Mouse (Mus musculus) urinary bladder, adult 18-20 months (tissue): Measurements from ENCODE around the gene Nop58.
A peak's percentile ranks its signal among the peaks of the same experiment; 100 is the strongest.
"Not testable (repeated sequence)": the region's sequence is repeated elsewhere in the genome, so short reads cannot be mapped to it uniquely, and the experiment has no call there.

ENCODE experiments used
- DNase-seq, 2 experiments: peaks; one replicate each; pipeline ENCODE4 v3.0.0; 2022; ENCODE audit warnings: low spot score in 2 of 2, mixed read lengths in 2 of 2

Gene Nop58

DNA sequence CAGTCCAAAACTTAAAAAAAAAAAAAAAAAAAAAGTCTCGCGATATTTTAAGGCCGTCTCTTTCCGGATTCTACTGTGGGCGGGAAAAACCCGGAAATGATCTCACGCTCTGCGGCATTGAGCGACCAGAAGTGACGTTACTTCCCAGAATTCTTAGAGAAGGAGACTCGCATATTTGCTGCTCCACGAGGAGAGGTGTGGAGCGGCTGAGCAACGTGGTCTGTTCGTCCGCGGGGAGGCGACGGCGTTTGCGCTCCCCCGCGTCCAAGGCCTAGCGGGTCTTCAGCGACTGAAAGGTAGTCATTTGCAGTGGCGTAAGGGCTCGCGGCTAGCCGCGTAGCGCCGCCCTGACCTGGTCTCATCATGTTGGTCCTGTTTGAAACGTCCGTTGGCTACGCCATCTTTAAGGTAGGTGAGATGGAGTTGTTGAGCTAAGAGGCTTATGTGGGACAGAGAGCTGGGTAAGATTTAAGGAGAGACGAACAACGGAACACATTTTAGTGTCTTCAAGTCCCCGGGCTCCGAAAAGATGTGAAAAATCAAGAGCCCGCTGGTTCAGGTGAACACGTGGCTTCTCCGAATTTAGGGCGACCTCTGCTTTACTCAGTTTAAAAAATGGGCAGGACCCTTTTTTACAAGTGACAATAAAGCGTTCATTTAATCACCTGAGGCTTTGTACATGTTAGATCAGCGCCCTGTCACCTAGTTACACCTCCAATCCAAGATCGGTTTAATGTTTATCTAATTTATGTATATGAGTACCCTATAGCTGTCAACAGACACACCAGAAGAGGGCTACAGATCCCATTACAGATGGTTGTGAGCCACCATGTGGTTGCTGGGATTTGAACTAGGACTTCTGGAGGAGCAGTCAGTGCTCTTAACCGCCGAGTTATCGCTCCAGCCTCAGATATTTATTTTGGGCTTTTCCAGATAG is at the start of gene Nop58:
Nop58 (plus strand) TSS at position 153 of the 937 bp plus-strand sequence.
- peak; percentile 71 to 85 for DNase-seq

DNA sequence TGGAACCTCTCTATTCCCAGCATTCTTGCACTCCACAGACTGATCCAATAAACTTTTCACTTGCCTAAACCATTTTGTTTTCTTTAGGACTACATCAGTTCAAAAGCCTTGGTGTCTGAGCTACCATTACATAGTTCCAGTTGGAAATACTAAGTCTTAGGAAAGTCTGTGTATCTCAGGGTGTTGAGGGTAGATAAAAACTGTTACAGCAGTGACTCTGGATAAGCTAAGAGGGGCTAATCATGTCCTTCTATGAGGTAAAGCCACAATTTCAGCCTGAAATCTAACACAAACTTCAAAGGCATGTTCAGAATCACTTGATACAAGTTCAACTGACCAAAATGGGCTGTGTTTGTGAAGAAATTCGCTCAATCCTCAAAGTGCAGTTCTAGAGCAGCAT is 48.4 kb upstream of the Nop58 start:
- no peak for DNase-seq

DNA sequence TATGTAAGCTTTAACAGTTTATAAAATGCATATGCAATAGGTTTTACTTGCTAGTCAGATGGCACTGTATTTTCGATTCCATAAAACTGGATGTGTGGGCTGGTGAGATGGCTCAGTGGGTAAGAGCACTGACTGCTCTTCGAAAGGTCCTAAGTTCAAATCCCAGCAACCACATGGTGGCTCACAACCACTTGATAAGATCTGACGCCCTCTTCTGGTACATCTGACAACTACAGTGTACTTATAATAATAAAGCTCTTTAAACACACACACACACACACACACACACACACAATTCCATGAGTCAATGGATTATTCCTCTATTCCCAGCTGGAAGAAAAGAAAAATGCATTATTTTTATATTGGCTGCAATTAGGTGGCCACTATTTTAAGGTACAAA is 46.4 kb upstream of the Nop58 start:
- no peak for DNase-seq

DNA sequence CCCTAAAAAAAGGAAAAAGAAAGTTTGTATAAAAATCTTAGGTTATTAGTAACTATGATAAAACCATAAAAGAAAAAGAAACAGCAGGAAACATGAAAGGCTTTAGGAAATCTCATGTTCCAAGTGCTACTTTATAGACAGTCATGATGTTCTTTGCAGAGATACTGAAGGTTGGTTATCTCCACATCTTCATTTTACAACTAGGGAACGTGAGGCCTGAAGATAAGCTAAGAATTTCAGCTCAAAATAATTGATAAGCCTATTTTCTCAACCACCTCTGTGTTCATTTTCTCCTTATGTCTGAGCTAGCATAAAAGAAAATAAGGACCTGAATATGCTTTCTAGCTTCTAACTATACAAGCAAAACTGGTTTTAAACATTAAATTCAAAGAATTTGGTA is 42.3 kb upstream of the Nop58 start:
- no peak for DNase-seq

DNA sequence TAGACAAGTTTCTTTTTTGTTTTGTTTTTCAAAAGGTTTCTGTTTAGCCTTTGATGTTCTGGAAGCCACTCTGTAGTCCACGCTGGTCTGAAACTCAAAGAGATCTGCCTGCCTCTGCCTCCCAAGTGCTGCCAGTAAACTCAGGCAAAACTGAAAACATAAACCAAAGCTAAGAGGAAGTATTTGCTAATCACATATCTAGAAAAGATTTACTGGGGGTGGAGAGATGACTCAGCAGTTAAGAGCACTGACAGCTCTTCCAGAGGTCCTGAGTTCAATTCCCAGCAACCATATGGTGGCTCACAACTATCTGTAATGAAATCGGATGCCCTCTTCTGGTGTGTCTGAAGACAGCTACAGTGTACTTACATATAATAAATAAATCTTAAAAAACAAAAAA is 38.3 kb upstream of the Nop58 start:
- not testable (repeated sequence) for DNase-seq

DNA sequence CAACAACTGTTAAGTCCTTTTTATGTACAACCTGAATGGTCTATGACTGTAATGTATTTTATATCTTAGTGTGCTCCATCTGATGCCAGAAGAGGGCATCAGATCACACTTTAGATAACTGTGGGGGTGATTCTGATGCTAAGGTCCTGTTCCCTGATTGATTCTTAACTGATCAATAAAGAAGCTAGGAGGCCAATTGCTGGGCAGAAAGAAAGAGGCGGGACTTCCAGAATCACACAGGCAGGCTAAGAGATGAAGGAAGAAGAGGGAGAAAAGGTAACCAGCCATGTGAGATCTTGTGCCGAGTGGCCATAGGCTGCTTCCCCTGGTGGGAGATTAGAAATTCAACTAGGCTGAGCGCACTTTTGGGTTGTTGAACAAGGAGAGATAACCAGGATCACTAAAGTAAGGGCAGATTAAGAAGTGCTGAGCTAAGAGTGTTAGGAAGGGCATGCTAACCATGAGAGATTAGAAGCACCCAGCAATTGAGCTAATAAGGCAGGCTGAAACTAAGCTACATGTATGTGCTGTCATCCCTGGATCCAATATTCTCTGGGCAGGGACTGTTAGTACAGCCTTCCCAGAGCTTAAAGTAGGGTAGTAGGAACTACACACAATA is 33.5 kb upstream of the Nop58 start:
- no peak for DNase-seq

DNA sequence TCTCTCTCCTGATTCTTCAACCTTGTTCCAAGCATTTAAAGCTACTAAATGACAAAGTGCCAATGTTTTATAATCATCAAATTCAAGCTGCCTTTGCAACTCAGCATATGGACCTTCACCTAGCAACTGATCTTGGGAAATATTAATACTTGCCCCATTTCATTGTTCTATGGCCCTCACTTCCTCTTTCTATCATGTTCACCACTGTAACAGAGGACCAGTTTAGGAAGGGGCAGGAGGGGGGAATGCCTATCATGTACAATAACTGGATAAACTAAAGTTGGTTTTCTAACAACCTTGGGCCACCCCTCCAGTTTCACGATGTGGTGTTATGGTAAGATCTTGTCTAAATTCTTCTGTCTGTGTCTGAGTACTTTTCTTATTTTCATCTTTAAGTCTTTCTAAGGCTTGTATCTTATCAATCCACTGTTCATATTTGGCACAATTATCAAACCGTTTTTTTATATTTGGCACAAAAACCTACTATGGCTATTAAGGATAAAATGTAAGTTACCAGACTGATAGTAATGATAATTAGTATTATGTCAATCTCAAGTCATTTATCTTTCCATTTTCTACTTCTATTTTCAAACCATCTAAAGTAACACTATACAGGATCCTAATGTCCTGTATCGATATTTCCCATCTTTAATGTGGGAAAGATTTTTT is 31.4 kb upstream of the Nop58 start:
- no peak for DNase-seq

DNA sequence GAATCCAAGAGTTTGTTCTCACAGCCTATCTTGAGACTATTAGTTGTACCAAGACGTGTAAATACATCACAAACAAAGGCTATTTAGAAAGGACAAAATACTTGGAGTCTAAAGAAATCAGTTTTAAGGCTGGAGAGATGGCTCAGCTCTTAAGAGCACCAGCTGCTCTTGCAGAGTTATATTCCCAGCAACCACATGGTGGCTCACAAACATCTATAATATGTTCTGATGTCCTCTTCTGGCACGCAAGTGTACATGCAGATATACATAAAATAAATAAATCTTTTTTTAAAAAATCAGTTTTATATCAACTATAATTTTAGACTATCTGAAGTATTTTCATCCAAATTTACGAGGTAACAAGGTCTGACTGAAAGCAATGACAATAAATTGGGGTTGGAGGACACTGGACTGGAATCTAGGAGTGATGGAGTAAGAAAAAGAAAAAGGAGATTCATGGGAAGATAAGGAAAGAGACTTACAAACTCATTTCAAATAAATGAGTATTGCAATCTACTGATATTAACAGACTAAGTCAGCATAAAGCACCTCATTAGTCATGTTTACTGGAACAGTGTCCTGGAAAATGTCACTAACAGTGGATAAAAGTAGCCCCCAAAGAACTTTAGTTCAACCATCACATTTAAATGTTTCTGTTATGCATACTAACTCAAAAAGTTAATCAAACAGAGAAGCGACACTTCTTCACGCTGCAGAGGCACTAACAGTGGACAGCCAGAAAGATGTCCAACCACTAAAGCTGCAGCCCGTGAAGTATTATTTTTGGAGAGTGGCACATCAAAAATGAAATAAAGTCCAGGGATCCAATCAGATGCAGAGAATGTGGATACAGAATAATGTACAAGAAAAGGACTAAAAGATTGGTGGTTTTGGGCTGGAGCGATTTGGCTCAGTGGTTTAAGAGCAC is 28.3 kb upstream of the Nop58 start:
- no peak for DNase-seq

DNA sequence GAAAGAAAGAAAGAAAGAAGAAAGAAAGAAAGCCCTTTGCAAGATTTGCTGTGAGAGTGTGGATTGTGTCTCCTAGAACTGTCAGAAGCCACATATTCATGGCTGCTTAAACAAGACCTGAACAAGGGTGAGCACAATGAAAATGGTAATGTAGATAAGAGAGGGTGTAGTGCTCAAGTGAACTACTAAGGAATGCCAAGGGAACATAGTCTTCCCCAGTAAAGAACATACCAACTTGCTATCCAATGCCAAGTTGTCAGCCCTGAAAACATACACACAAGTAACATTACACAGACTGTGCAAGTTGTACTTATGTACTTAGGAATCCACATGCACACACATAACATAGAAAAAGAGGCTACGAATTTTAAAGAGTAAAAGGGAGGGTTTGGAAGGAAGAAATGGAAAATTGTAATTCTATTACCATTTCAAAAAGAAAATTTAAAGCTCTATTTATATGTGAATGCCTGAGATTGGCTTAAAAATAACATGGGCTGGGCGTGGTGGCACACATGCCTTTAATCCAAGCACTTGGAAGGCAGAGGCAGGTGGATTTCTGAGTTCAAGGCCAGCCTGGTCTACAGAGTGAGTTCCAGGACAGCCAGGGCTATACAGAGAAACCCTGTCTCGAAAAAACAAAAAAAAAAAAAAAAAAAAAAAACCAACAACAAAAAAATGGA is 21.2 kb upstream of the Nop58 start:
- DNase-seq, result no peak

DNA sequence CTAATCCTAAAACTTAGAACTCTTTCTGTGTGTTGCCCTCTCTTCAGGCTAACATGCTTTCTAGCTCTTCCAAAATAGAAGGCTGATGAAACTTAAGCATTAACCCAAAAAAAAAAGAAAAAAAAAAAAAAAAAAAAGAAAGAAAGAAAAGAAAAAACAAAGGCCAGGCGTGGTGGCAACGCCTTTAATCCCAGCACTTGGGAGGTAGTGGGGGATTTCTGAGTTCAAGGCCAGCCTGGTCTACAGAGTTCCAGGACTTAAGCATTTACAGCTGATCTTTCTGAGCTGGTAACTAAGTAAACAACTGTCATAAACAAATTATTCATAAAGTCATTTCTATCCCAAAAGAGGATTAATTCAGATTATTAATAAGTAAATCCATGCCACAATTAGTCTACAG is 15.9 kb upstream of the Nop58 start:
- no peak for DNase-seq

DNA sequence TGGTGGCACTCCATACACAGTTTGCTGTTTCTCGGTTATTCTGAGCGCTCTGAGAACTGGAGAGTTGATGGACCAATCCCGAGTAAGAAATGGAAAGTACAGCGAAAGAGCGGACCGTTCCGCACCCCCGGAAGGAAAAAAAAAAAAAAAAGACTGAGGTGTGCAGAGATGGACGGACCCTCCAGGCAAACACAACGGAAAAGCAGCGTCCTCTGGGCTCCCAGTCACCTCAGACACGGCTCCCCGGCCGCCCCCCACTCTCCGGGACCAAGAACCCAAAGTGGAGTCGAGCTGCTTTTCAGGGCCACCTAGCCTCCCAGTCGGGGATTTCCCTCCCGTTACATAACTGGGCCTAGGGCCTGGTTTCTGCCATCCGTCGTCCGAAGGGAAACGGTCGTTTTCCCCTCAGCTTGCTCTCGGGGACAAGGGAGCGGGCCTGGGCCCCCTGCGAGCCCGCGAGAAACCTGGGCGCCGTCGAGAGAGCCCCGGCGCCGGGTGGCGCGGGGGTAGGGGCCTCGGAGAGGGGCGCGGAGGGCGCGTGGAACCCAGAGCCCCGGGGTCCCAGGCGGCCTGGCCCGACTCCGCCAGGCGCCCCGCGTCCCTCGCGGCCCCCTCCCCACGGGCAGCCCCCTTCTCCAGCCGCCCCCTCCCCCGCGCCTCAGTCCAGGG is 14.7 kb upstream of the Nop58 start:
- peak in 1 of 2 experiments; percentile 48 for DNase-seq

DNA sequence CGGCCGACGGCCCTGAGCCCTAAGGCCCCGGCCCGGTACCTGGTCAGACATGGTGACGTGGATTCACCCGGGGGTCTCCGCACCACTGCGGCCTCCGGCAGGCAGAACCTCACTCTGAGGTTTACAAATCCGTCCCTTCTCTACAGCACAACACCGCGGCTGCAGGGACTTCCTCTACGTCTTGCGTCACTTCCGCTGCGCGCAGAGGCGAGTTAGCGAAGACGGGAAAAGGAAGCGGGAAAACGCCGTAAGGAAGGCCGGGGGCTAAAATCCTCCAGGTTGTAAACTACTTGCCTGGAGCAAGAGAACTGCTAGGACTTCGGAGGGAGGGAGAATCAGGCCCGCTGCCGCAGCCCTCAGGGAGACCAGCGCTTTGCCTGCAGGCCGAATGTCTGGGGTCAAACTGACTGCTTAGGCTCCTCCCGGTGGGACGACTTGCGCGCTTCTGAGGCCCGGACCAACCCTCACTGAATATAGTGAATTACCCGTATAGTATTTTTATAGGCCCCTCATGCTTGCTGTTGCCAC is 14.1 kb upstream of the Nop58 start, which contains the start of gene Sumo1:
Sumo1 (minus strand) TSS at position 194 of the 528 bp plus-strand sequence.
- peak; percentile 78 to 80 for DNase-seq

DNA sequence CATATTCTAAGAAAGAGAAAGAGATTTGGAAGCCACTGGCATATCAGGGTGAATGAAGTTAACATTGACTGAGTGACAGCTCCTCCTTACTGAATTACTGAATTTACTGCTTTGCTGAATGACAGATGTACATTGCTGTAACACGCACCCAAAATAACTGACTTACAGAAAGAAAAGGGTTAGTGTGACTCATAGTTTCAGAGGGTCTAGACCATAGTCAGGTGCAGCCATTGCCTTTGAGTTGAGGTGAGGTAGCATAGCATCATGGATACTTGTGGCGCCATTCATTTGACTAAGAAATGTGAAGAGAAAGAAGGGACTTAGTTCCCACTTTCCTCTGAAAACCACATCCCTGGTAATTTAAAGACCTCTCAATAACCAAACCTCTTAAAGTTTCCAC is 11.1 kb upstream of the Nop58 start:
- DNase-seq, result no peak

DNA sequence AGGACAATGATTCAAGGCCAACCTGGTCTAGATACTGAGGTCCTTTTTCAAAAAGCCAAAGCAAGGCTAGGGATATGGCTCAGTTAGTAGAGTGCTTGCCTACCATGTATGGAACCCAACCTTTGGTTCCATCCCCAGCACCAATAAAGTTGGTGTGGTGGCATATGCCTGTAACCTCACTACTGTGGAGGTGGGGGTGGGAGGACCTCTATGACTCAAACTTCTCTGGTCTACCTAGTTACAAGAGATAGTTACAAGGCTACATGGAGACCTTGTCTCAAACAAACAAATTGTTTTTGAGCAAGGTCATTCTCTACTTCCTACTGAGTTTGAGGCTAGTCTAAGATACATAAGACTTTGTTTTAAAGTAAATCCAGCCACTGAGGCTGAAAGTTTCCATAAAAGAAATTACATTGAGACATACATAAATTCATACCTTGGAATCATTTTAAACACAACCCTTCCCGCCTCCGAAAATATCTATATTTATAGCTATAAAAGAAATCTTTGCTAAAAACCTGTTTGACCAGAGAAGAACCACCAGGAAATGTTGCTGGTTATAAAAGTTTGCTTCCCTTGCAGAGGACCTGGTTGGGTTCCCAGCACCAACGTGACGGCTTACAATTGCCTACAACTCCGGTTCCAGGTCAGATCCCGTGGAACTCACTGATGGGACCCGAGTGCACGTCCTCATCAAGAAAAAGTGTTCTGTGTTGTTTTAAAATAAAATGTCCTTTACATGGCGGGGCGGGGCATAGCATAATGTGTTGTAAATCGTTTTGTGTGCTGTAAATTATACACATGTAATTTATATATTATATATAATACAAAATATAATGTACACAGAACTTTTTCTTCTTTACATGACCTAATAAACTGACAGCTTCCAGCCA is 599 bp upstream of the Nop58 start:
- DNase-seq, result peak in 1 of 2 experiments; percentile 33

DNA sequence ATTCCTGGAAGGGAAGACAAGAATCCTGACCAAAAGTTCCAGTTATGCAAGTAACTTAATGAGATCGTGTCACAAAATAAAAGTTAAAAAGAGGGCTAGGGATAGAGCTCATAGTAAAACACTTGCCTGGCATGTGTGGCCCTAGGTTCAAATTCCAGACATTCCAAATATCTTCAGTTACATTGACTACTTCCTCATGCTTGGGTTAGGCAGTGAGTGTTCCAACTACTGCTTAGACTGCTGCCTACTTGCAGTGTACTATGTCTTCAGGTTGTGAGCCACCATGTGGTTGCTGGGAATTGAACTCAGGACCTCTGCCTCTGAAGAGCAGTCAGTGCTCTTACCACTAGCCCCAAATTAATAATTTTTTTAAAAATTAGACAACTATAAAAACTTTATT is 2.7 kb downstream of the Nop58 start:
- DNase-seq, result no peak

DNA sequence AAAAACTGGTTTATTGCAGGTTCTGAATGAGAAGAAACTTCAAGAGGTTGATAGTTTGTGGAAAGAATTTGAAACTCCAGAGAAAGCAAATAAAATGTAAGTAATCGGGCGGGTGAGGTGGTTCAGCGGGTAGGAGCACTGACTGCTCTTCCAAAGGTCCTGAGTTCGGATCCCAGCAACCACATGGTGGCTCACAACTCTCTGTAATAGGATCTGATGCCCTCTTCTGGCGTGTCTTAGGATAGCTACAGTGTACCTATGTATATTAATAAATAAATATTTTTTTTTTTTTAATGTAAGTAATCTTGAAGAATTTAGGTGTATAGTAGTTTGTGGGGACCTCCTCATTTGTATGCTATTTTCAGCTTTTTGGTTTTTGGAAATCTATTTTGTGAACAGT is 5.7 kb downstream of the Nop58 start:
- no peak for DNase-seq

DNA sequence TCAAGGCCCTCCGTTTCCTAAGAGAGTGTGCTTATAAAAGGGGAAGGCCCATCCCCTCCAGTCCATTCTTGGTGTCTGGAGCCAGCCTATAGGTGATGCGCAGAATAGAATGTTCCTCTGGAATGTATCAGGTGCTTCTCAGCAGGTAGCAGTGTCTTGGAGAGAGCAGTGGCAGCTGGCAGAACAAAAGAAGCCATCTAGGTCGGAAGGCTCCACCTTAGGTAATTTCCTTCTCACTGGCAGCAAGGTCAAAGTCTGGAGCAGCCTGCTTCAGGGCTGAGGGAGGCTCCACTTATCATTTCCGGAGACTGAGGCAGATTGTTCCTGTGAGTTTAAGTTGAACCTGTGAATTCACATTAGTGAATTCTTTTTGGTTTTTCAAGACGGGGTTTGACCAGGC is 13.0 kb downstream of the Nop58 start:
- DNase-seq, result no peak

DNA sequence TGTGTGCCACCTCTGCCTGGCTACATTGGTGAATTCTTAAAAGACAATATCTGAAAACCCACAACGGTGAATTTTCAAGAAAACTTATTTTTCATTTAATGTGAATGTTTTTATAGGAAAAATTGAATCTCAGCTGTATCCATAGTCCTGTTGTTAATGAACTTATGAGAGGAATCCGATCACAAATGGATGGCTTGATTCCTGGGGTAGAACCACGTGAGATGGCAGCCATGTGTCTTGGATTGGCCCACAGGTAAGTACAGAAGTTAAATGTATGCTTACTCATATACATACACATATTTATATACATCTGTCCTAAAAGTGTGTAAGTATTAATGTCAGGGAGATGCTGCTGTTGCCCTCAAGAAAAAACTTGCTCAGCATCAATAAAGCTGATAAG is 13.4 kb downstream of the Nop58 start:
- no peak for DNase-seq

DNA sequence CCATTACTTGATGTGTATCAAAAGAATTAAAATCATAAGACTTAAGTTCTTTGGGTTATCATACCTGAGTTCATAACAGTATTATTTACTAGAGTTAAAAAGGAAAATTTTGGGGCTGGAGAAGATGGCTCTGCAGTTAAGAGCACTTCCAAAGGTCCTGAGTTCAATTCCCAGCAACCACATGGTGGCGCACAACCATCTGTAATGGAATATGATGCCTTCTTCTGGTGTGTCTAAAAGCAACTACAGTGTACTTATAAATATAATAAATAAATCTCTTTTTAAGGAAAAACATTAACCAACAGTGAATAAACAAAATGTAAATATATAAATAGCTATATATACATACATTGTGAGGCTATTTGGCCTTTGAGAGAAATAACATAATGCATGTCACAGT is 17.0 kb downstream of the Nop58 start:
- DNase-seq, result no peak
